Mouse (Mus musculus): ENCODE results near the gene Selp.
A peak's percentile ranks its signal among the peaks of the same experiment; 100 is the strongest.

The Selp gene

DNA sequence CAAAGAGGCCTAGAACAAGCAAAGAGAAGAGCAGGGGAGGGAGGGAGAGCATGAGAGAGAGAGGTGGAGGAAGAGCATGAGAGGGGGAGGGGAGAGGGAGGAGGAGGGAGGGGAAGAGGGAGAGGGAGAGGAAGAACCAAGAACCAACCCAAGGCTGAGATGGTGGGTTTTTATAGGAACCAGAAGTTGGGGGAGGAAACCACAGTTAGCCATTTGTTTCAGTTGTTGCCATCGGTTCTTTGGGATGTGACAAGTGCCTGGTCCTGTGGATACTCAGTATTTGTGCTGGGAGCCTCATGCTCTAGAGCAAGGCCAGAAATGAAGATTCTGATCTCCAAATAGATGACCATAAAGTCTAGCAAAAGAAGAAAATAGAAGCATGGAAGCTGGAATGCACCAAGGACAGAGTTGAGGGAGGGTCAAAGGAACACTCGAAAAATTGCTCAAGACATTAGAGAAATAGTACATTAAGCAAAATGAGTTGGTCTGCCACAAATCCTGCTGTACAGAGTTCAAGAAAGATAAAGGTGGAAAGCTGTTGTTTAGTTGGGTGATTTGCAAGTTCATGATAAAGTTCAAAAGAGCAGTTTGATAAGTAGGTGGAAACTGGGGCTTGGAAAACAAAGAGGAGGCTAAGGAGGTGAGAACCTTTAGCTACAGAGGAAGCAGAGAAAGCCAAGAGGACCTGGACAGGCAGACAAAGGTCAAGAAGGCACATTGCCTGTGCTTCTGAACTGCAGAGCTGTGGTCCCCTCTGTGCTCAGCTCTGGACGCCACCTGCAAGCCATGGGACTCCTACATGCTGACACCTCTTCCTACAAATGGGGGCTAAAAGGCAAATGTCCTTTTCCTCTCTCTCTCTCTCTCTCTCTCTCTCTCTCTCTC is 5.1 kb downstream of the Selp start:
- no peak for DNase-seq

DNA sequence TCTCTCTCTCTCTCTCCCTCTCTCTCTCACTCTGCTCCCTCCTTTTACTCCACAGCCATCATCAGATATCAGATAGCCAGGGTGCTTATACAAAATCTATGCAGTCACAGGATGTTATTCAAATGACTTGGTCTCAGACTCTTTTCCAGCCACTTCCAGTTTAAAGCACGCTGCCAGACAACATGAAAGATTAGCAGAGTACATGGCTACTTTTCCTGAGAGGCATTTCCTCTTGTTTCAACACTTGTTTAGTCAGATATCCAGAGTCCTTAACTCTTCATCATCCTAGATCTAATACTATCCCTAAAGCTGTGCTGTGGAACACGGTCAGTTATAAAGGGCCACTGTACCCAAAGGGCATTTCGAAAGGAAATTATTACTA is 5.7 kb downstream of the Selp start:
- no peak for DNase-seq

DNA sequence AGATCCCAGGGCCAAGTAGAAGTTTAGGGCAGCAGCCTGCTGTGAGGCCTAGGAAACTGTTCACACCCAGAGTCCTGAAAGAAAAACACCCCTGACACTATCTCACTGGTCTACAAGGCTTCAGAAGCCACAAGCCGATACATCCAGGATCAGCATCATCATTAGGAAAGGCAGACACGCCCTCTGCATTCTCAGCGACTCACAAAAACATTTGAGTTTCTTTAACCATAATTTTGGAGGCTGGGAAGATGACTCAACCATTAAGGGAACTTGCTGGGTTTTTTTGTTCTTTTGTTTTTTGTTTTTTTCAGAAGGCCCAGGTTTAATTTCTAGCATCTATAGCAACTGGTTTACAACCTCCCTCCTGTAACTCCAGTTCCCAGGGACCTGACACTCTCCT is 8.8 kb downstream of the Selp start:
- DNase-seq: no peak

DNA sequence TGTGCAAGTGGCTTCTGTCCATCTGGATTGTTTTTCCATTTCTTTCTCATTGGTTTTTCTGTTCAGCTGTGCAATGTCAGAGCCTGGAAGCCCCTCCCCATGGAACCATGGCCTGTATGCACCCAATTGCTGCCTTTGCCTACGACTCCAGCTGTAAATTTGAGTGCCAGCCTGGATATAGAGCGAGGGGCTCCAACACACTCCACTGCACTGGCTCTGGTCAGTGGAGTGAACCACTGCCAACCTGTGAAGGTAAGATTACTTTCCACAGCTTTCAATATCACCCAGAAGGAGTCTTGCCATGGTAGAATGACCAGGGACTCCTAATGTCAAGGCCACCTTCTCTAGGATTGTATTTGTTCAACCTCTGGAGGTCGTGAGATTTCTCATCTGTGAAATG is 14.9 kb downstream of the Selp start:
- no peak for DNase-seq

DNA sequence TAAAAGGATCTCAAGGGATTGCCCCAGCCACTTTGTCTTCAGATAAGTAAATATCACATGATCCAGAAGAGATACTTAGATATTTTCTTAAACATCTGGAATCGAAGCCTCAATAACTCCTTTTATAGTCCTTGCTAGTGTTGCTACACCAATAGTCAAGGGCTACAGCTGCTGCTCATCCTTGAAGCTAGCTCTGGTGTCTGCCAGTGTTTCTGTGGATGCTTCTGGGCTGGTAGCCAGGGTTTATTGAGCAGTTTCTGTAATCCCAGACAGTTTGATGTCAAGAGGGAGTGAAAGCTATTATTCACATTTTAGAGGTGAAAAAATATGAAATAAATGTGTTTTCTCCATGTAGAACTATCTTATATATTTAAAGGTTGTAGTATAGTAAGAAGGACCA is 17.5 kb downstream of the Selp start:
- no peak for DNase-seq

DNA sequence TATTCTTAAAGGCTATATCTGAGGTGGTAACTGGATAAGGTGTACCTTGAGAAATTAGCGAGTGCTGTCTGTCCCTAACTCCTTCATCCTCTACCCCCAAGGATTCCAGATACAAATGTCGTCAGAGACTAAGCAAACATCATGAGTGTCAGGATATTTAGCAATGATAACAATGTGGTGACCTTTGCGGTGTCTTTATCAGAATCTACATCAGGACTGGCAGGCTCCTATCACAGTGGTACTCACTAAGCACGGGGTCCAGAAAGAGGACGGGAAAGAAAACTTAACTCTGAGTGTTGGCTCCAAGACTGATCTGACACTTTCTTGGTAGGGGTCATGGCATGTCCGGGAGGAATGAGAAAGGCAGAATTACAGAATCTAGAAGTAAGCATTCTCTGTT is 19.0 kb downstream of the Selp start:
- no peak for DNase-seq

DNA sequence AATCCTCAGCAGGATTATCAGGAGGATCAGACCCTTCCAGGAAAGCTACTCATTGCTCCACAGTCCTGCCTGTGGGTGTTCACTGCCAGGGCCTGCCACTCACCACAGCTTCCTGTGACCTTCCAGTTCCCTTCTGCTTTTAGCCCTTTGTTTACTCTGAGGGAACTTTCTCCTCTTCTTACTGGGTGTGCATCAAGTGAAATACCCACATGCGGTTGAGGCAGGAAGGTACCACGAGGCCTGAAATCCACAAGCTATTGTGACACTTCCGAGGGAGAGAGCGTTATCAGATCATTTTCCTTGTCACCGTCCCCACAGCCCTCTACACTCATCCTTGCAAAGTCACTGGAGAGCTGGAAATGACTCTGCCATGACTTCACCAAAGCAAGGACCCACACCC is 20.3 kb downstream of the Selp start:
- peak; percentile 64 for DNase-seq

DNA sequence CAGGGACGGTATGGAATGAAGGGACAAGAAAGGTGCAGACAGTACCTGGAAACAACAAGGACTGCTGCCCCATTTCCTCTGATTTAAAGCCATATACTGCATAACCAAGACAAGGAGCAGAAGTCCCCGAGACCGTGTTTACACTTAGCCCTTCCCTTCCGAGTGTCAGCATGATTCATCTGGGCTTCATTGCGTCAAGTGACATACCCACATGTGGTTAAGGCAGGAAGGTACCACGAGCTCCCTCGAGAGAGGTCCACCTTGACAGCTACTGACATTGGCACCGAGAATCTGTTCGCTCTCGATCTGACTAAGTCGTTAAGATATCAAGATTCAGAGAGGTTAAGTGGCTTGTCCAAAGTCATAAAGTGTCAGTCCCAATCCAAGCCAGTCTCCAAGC is 20.9 kb downstream of the Selp start:
- DNase-seq: peak; percentile 64

DNA sequence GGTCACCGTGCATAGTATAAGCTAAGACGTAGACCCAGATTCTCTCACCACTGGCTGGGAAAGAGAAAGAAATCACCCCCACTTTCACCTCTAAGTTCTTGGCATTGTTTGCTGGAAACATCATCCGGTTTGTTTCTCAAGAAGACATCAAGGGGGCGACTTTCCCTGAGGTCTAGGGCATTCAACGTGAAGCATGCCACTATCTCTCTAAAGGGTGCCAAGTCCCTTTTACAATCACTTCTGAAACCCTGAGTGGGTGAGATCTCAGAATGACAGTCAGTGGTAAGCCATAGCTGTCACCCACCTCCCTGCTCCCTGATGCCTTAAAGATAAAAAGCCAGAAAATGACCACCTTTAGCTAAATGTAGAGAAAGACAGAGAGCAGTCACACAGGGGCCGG is 21.6 kb downstream of the Selp start:
- DNase-seq: no peak

DNA sequence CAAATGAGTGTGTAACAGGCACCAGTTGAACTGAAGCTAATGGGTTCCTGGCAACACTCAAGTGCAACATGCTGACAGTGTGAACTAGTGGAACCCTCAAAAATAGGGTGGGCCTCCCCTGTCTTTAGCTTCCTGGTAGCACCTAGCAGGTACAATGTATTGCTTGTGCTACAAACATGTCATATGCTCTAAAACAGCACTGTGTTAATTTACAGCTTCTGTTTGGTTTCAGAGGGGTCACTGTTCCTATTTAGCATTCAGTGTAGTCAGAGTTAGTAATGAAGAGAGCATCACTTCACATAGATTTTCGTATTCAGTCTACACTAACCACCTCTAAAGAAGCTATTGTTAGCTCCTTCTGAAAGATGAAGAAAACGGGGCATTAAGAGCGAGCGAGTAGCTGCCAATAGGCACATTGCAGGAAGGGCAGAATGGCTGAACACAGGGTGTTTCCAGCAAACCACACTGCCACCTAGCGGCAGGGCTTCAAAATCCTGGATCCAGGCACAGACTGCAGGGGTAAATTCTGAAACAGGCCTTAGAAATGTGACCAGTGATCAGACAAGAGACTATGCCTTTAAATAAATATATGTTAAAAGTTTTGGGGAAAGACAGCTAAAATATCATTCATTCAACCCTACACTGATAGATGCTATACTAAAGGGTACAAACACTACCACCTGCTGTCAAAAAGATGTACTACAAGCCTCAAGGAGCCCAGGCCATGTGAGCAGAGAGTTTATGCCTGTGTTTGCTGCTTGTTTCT is 23.5 kb downstream of the Selp start:
- peak; percentile 85 for DNase-seq

DNA sequence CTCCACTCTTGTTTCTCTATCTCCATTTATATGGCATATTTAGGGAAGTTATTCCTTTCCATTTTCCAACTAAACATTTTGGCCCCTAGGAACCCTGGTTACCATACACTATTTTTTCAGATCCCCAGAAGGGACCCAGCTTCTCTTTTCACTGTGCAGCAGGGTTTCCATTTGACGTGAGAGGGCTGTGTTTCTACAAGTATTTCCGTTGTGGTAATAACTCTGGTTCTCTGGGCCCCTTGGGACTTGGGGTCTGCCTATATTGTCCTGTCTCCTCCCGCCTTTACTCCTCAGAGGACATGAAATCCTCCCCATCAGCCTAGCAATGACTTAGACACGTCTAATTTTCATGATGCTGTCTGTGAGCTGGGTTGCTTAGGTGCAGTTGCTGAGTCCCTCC is 24.4 kb downstream of the Selp start:
- no peak for DNase-seq

DNA sequence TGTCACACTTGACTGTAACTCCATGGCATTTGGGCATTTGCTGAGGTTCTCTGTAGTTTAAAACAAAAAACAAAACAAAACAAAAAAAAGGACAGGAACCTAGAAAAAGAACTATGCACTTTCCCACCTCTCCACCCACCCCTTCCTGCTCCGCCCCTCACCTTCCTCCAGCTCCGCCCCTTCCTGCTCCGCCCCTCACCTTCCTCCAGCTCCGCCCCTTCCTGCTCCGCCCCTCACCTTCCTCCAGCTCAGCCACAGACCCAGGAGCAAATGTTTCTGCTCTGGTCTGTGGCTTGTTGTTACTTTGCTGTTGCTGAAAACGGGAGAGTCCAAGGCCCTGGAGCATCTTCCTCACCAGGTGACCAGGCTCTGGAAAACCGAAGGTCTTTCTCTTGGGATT is 34.0 kb downstream of the Selp start:
- DNase-seq: no peak

DNA sequence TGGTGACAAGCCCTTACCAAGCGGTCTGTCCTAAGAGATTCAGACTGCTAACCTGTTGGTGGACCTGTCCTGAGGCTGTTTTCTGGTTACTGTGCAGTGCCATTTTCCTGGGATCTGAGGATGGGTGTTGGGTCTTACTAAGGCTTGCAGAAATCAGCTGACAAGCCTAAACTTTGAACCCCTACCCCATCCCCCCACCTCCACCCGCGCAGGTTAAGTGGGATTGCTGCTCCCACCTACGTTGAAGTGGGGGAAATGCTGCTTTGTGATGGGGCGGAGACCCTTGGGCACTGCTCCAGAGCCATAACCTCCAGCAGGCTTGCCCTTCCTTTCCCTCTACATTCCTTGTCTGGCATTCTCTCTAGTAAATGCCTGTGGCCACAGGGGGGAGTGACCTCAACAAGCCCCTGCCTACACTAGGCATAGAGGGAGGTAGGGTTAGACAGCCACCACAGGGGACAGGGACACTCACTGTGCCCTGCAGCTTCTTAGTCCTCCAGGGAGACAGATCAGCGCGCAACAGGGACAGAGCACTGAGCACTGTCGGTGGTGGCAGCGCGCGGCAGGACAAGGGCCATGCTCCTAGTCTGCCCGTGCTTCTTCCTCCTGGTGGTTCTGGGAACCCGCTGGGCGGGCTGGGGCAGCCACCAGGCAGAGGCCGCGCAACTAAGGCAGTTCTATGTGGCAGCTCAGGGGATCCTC is 36.5 kb downstream of the Selp start, which contains the start of gene F5:
F5 (plus strand) TSS at position 452 of the 702 bp plus-strand sequence.
- DNase-seq: no peak

DNA sequence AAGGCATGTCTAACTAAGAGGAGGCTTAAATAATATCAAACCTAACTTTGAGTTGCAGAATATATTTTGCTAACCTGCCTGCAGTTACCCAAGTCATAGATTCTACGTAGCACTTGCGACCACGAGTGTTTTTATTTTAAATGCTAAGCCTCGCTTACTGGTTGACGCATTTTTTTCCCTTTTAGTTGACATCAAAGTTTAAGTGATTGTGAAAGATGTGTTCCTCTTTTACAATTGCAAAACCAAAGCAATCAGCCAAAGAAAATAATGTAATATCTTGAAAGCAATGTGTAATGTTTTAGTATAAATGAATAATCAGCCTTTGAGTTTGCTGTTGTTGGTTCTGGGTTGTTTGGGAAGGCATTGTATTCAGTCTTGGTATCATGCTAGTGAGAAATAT is 37.8 kb downstream of the Selp start:
- no peak for DNase-seq

DNA sequence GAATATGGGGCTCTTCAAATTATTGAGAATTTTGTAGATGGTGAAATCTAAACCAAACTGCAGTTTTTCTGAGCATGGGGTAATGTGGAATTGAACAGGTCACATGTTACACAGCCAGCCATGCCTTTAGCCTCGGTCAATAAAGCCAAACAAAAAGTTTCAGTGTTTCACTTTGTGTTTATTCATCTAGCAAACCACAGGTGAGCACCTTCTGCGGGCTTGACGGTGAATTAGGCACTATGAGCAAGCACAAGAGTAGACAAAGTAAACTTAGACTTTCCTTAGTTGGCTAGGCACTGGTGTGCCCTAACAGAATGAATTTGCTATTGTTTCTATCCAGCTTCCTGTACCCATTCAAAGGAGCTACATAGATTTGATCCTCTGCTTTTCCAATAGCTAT is 39.9 kb downstream of the Selp start:
- no peak for DNase-seq

DNA sequence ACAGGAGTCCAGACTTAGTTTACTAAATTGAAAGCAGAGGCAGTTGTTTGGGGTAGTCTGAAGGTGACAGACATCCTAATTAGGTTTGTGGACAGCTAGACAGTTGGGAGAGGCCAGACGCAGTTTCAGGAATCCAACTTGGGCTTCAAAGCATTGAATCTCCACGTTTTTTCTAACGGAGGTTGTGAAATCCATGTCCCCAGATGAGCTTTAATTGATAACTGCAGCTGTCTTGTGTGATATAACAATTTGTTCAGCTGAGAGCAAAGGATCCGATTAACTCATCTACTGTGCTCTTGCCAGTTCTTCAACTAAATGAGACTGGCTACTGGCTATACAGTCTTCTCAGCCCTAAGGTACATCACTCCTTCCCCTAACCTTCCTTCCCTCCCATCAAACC is 43.5 kb downstream of the Selp start:
- DNase-seq: no peak

DNA sequence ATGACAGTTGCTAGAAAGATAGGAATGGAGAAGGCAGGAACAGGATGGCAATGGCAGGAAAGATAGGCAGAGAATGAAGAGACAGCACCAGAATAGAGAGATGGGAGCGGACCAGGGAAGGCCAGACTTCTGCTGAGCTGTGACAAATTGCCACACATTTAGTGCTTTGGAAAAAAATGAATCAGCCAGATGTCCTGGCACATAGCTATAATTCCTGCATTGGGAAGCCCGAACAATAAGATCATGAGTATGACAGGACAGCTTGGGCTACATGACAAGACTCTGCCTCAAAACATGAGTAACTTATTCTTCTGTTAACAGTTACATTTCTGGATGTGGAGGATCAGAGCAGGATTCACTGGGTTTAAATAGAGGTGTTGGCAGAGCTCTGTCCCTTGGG is 44.7 kb downstream of the Selp start:
- no peak for DNase-seq

DNA sequence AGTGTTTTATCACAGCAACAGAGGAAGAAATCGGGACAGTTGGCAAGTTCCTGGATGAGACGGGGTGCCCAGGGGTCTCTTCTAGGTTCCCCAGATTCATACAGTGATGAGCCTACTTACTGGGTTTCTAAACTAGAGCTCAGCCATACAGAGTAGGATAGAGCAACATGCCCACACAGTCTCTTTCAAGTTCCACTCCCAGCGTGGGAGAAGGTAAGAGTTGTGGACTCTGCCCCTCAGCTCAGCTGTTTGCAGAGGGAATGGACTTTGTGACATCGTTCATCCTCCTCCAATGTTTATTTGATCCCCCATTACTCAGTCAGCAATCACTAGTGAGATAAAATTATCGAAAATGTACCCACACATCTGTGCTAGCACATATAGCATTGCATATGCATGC is 47.7 kb downstream of the Selp start:
- DNase-seq: no peak

DNA sequence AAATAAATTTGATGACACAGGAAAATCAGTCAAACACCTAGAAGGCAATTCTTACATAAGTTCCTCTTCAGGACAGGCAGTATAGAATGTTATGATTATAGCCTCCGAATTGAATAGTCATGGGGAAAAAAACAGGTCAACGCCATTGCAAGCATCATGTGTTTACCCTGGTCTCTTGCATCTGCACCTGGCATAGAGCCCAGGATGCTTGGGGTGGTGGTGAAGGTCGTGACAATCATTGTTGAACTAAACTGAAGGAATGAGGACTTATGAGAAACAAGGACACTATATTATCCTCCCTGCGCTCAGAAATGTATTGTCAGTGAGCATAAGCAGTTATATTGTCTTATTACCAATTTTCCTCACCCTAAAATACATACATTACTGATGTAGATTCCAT is 53.8 kb downstream of the Selp start:
- DNase-seq: no peak

DNA sequence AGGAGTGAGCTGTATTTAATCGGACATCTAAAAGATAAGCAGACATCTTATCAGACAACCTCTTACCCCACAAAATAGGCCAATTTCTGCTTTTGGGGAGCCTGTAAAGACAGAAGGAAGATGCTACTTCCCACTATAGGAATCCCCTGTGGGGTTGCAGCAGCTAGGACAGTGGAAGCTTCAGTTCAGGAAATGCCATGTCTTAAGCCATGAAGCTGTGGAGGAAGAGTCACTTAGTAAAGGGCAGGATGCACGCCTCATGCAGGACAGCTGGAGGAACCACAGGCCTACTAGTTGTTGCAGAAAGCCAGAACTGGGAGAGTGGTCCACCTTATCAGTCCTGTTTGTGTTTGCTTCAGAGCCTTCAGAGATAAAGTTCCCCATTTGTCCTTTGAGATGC is 55.4 kb downstream of the Selp start:
- DNase-seq: no peak

DNA sequence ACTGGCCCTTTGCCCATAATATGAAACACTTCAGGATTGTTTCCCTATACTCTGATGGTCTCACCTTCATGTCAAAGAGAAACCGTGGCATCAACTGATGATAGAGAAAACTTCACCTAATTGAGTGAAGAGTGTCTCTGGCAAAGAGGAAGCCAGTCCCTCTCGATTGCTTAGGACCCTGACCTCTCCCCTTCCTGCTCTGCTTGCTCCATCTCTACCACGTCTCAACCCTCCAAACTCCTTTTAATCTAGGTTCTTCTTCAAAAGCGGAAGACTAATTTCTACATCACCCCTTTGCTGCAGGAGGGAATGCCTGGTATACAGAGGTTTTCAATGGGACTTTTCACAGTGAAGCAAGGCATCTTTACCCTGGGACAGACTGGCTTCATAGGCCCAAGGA is 58.1 kb downstream of the Selp start:
- DNase-seq: no peak

DNA sequence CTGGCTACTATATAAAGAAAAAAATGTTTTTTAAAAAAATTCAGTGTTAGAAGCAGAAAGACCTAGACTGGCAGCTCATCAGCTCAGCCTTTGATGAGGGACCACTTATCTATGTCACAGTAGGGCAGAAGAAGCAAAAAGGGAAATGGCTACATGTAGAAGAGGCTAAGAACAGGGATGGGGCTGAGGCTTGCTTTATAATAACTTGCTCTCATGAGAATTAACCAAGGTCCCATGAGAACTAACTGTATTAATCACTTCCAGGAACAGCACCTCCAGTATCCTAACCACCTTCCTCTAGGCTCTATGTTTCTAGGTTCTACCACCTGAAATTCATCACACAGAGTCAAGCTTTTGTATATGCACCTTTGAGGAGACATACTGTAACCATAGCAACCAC is 61.8 kb downstream of the Selp start:
- DNase-seq: no peak

DNA sequence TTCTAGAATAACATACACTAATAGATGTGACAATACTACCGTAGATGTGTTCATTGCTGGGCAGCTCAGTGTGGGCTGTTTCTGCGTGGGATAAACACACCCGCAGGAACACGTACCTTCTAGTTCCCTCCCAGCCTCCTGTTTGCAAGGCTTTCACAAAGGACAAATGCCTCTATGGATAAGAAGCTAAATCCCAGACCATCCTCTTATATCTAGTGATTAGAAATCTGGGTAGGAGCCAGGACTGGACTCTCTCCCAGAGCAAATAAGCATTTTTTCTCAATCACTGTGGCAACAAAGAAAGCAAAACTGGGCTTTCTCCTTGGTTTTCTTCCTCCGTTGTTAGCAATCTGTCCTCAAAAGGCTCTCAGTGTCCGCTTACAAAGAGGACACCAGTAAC is 63.4 kb downstream of the Selp start:
- DNase-seq: no peak

All from lung, postnatal 36 days (tissue).